Mouse (Mus musculus) liver, embryonic 13.5 days (tissue): ENCODE measurements around the gene Psmd6. TPM values are rescaled to one million over a fixed set of nuclear protein-coding genes. Genes with fewer than 3 reads are reported as not detected.

Source experiments
- ATAC-seq: fragments of 200-750 bp; cut with Nextera tagmentation; 2 replicates; pipeline ENCODE4 v1.8.0; 2017; ENCODE audit warnings: low read depth, mild to moderate bottlenecking, moderate number of reproducible peaks, moderate library complexity
- DNase-seq: peaks from one replicate; pipeline ENCODE4 v3.0.0; 2022
- H3K27ac ChIP-seq: fragments of 300-500 bp; sonication (generic); 2 replicates; pipeline ENCODE4 v1.5.1; 2015; ENCODE audit warnings: moderate library complexity, mild to moderate bottlenecking, inconsistent platforms
- H3K27me3 ChIP-seq: fragments of 300-500 bp; sonication (generic); 2 replicates; pipeline ENCODE4 v1.6.1; 2015; ENCODE audit warnings: mild to moderate bottlenecking, inconsistent platforms
- H3K36me3 ChIP-seq: fragments of 300-500 bp; sonication (generic); 2 replicates; pipeline ENCODE4 v1.6.1; 2015; ENCODE audit warnings: mild to moderate bottlenecking, inconsistent platforms
- H3K4me1 ChIP-seq: fragments of 300-500 bp; sonication (generic); replicated peaks from 2 replicates; pipeline ENCODE4 v1.6.1; 2015; ENCODE audit warnings: inconsistent platforms
- H3K4me2 ChIP-seq: fragments of 300-500 bp; sonication (generic); 2 replicates; pipeline ENCODE4 v1.6.1; 2015; ENCODE audit warnings: inconsistent platforms, mild to moderate bottlenecking, moderate library complexity
- H3K4me3 ChIP-seq: fragments of 300-500 bp; sonication (generic); replicated peaks from 2 replicates; pipeline ENCODE4 v1.5.1; 2015; ENCODE audit warnings: mild to moderate bottlenecking, inconsistent platforms
- H3K9ac ChIP-seq: fragments of 300-500 bp; sonication (generic); 2 replicates; pipeline ENCODE4 v1.6.1; 2015; ENCODE audit warnings: mild to moderate bottlenecking, inconsistent platforms
- H3K9me3 ChIP-seq: fragments of 300-500 bp; sonication (generic); replicated peaks from 2 replicates; pipeline ENCODE4 v1.6.1; 2016; ENCODE audit warnings: inconsistent platforms
- WGBS: fragments of 180-500 bp; shearing (Covaris S2); methylation state at CpG from one replicate; pipeline ENCODE4 v1.1.7; 2015; ENCODE audit not compliant: insufficient replicate concordance; 5-methylcytosine and 5-hydroxymethylcytosine counted together
- polyA plus RNA-seq: library from polyadenylated mRNA; unstranded; fragments of >200 nt; fragmentation: Nextera tagmentation; extraction: Ambion mirVana; gene quantifications from 2 replicates; pipeline ENCODE4 v1.2.1, GENCODE M21; 2015

The Psmd6 gene
- polyA plus RNA-seq, 1 experiment from 2014 or later, result 182 TPM

DNA sequence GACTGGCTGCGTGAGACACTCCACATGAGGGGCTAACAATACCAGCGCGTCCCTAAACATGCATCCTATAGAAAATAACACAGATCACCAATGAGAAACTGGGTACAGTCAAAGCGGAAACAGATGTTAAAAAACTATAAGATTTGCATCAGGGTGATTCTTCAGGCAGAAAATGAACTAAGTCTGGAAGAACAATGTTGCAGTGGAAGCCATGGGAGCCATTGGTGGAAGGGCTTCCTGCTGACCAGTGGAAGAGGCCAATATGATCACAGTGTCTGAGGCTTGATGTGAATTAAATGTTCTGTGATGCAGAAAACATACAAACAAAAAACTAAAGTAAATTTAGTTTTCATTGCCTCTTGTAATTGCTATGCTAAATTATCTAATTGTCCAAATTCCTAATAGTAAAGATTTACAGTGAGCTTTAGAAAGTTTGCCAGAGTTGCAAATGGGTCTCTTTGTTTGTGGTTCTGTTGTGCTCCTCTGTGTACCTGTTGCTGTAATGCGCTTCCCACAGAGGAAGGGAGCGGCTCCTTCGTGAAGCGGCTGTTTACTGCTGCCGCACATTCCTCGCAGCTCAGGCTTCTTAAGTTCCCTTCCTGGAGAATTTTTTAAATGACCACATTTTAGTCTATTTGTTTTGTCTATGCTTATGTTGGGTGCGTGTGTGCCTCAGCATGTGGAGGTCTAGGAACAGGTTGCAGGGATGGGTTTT lies 58.1 kb downstream of the Psmd6 start:
- no peaks in the 10 kb centered on the region for H3K9me3 ChIP-seq
- H3K4me1 ChIP-seq, result peaks cover 38% of the 10 kb centered on the region
- ATAC-seq (no peak), DNase-seq (no peak)
- 85% methylated on average over 11 of the region's 11 CpGs for WGBS
- no peak overlapping the region for H3K27ac ChIP-seq
- peaks cover 6% of the 10 kb centered on the region for H3K36me3 ChIP-seq
- H3K9ac ChIP-seq, result no peak overlapping the region
- H3K27me3 ChIP-seq, result no peaks in the 10 kb centered on the region
- H3K4me2 ChIP-seq, result no peak overlapping the region
- H3K4me3 ChIP-seq, result no peak overlapping the region

Other genes with a start within 250 kb of the Psmd6 start
- not detected in 2 replicates for gene Gm281, start 206.5 kb downstream of the Psmd6 start, polyA plus RNA-seq
- gene Atxn7, start 159.5 kb downstream of the Psmd6 start, polyA plus RNA-seq, result 1.2 and 1.6 TPM in 2 replicates
- gene Thoc7, start 159.1 kb downstream of the Psmd6 start, polyA plus RNA-seq, result 113 and 133 TPM in 2 replicates
- not detected in 2 replicates for gene Olfr720, start 65.9 kb upstream of the Psmd6 start, polyA plus RNA-seq
- not detected in 2 replicates for gene Olfr31, start 201.8 kb upstream of the Psmd6 start, polyA plus RNA-seq
- gene Il3ra, start 225.3 kb upstream of the Psmd6 start, polyA plus RNA-seq, result 2.3 and 2.4 TPM in 2 replicates